Mouse (Mus musculus) liver, embryonic 14.5 days (tissue): ENCODE measurements at regions not wholly inside any gene's neighbourhood (a gene's known extent, or its start where the extent isn't known, plus 50 kb on each side); places are given as distances from the start of the nearest gene placed in this dataset.

ENCODE experiments used
- ATAC-seq: fragments of 200-750 bp; cut with Nextera tagmentation; 2 replicates; pipeline ENCODE4 v1.8.0; 2017; ENCODE audit warnings: moderate number of reproducible peaks, mild to moderate bottlenecking, moderate library complexity; ENCODE audit not compliant: insufficient read depth
- DNase-seq, 3 experiments: peaks; one replicate each; pipeline ENCODE4 v3.0.0-alpha.2; 2012 to 2013; ENCODE audit warnings: low read depth in 3 of 3, low spot score in 3 of 3
- H3K27ac ChIP-seq: fragments of 300-500 bp; sonication (generic); 2 replicates; pipeline ENCODE4 v1.5.1; 2014; ENCODE audit warnings: moderate library complexity, mild to moderate bottlenecking, control low read depth, inconsistent platforms
- H3K27me3 ChIP-seq: fragments of 300-500 bp; sonication (generic); 2 replicates; pipeline ENCODE4 v1.6.1; 2014; ENCODE audit warnings: mild to moderate bottlenecking, low read length, moderate library complexity; ENCODE audit not compliant: control insufficient read depth, insufficient read depth
- H3K36me3 ChIP-seq: fragments of 300-500 bp; sonication (generic); replicated peaks from 2 replicates; pipeline ENCODE4 v1.6.1; 2014; ENCODE audit warnings: low read depth; ENCODE audit not compliant: control insufficient read depth, insufficient read depth
- H3K4me1 ChIP-seq, 2 experiments: fragments of 200-500 bp in 1 of 2; fragments of 300-500 bp in 1 of 2; sonication (generic) in 1 of 2; replicated peaks; 2 replicates each; pipeline ENCODE4 v1.6.1; 2012 to 2014; ENCODE audit warnings: antibody characterized with exemption in 1 of 2, inconsistent platforms in 1 of 2, low read length in 1 of 2; ENCODE audit not compliant: control insufficient read depth in 2 of 2, insufficient read depth in 2 of 2
- H3K4me2 ChIP-seq: fragments of 300-500 bp; sonication (generic); 2 replicates; pipeline ENCODE4 v1.6.1; 2014; ENCODE audit warnings: low read depth, mild to moderate bottlenecking, control low read depth, moderate library complexity
- H3K4me3 ChIP-seq, 2 experiments: fragments of 200-500 bp in 1 of 2; fragments of 300-500 bp in 1 of 2; sonication (generic) in 1 of 2; 2 replicates each; pipeline ENCODE4 v1.5.1; 2012 to 2014; ENCODE audit warnings: low read depth in 2 of 2, low read length in 2 of 2, mild to moderate bottlenecking in 2 of 2, control low read depth in 1 of 2, inconsistent platforms in 1 of 2, moderate library complexity in 1 of 2; ENCODE audit not compliant: insufficient read depth in 1 of 2
- H3K9ac ChIP-seq: fragments of 300-500 bp; sonication (generic); replicated peaks from 2 replicates; pipeline ENCODE4 v1.6.1; 2014; ENCODE audit warnings: mild to moderate bottlenecking, control low read depth, moderate library complexity
- H3K9me3 ChIP-seq: fragments of 300-500 bp; sonication (generic); 2 replicates; pipeline ENCODE4 v1.6.1; 2016; ENCODE audit warnings: low read length, mixed read lengths; ENCODE audit not compliant: control insufficient read depth
- CTCF ChIP-seq: IDR thresholded peaks from 2 replicates; pipeline ENCODE4 v1.5.1; 2016; ENCODE audit warnings: antibody characterized with exemption, low read depth, control low read depth
- EP300 ChIP-seq: IDR thresholded peaks from 2 replicates; pipeline ENCODE4 v1.6.1; 2016; ENCODE audit warnings: antibody characterized with exemption, low read depth
- WGBS: fragments of 180-500 bp; shearing (Covaris S2); extraction: QIAGEN DNeasy Blood & Tissue Kit; methylation state at CpG from one replicate; pipeline ENCODE4 v1.1.7; 2014; ENCODE audit not compliant: insufficient replicate concordance; 5-methylcytosine and 5-hydroxymethylcytosine counted together

- 43% methylated on average over 1 of the region's 1 CpGs for WGBS
Observed at GRCm38 (mm10) chr13:35463231-35463630, 196.4 kb upstream of the Cdyl start.

GRCm38 (mm10) chr13:35463850-35464249 is 195.8 kb upstream of the Cdyl start:
- Histone ChIP-seq H3K27me3 (no peaks in the 10 kb centered on the region), H3K36me3 (no peaks in the 10 kb centered on the region), H3K9ac (no peak overlapping the region), H3K4me2 (no peak overlapping the region), H3K4me1 (no peaks in the 10 kb centered on the region), H3K9me3 (no peaks in the 10 kb centered on the region), H3K4me3 (no peak overlapping the region), H3K27ac (no peak overlapping the region)
- no peak for TF ChIP-seq CTCF
- 68% methylated on average over 2 of the region's 2 CpGs for WGBS
- no peak for ATAC-seq
- no peak for DNase-seq

More at GRCm38 (mm10) chr13:35463231-35463630, 196.4 kb upstream of the Cdyl start:
- Histone ChIP-seq H3K9me3 (no peaks in the 10 kb centered on the region), H3K9ac (no peak overlapping the region), H3K4me2 (no peak overlapping the region), H3K27ac (no peak overlapping the region), H3K4me3 (no peak overlapping the region), H3K36me3 (no peaks in the 10 kb centered on the region), H3K27me3 (no peaks in the 10 kb centered on the region), H3K4me1 (no peaks in the 10 kb centered on the region)
- ATAC-seq (no peak), DNase-seq (no peak)
- TF ChIP-seq EP300: no peak
- TF ChIP-seq CTCF: no peak

GRCm38 (mm10) chr13:35469361-35470198 is 190.1 kb upstream of the Cdyl start:
- 54% methylated on average over 11 of the region's 11 CpGs for WGBS
- no peaks in the 10 kb centered on the region for H3K36me3 ChIP-seq

GRCm38 (mm10) chr13:35478226-35478625 is 181.4 kb upstream of the Cdyl start:
- 37% methylated on average over 2 of the region's 2 CpGs for WGBS
- H3K36me3 ChIP-seq: no peaks in the 10 kb centered on the region
- DNase-seq (no peak), ATAC-seq (no peak)
- no peak overlapping the region for H3K4me2 ChIP-seq
- H3K9me3 ChIP-seq: no peaks in the 10 kb centered on the region
- no peak overlapping the region for H3K9ac ChIP-seq
- H3K4me1 ChIP-seq: no peaks in the 10 kb centered on the region
- no peak overlapping the region for H3K27ac ChIP-seq
- no peak overlapping the region for H3K4me3 ChIP-seq
- no peaks in the 10 kb centered on the region for H3K27me3 ChIP-seq
- TF ChIP-seq EP300 (no peak), CTCF (no peak)

More at GRCm38 (mm10) chr13:35469361-35470198, 190.1 kb upstream of the Cdyl start:
- H3K4me2 ChIP-seq: no peak overlapping the region
- H3K9me3 ChIP-seq: no peaks in the 10 kb centered on the region
- no peak overlapping the region for H3K27ac ChIP-seq
- no peaks in the 10 kb centered on the region for H3K27me3 ChIP-seq
- H3K9ac ChIP-seq: no peak overlapping the region
- ATAC-seq (no peak), DNase-seq (no peak)
- H3K4me3 ChIP-seq: no peak overlapping the region
- H3K4me1 ChIP-seq: no peaks in the 10 kb centered on the region
- TF ChIP-seq EP300 (no peak), CTCF (no peak)

GRCm38 (mm10) chr13:35482340-35482739 is 177.3 kb upstream of the Cdyl start:
- Histone ChIP-seq H3K4me2 (no peak overlapping the region), H3K27me3 (no peaks in the 10 kb centered on the region), H3K4me3 (no peak overlapping the region), H3K27ac (no peak overlapping the region), H3K9me3 (no peaks in the 10 kb centered on the region), H3K4me1 (no peaks in the 10 kb centered on the region), H3K36me3 (no peaks in the 10 kb centered on the region), H3K9ac (no peak overlapping the region)
- 60% methylated on average over 4 of the region's 4 CpGs for WGBS
- TF ChIP-seq CTCF (no peak), EP300 (no peak)
- no peak for DNase-seq
- ATAC-seq: no peak
